Mouse (Mus musculus): ENCODE measurements at regions not wholly inside any gene's neighbourhood (a gene's known extent, or its start where the extent isn't known, plus 50 kb on each side); places are given as distances from the start of the nearest gene placed in this dataset.

DNA sequence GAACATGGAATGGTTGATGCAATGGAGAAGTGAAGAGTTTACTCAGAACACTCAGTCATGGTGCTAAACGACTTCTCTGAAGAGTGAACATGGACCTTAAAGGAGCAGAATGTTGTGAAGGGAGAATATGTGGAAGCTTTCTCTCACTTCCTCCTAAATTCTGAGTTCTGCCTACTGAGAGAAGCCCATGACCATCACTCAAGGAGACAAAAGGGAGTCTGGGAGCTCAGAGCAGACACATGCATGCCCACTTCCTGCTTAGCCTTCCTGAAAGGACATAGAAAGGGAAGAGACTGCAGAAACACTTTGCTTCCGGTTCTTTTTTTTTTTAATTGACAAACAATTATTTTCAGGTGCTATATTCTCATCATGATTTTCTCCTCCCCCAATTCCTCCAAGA is 166.1 kb upstream of the Prkcq start:
- no peak for TF ChIP-seq POLR2AphosphoS2 (IDR thresholded peaks at IDR 0.05; ENCODE audit: insufficient read length, low read depth)
- no peak for TF ChIP-seq POLR2A (IDR thresholded peaks at IDR 0.05; ENCODE audit: insufficient read length, low read depth)
- TF ChIP-seq MYOD1 (IDR thresholded peaks at IDR 0.05; ENCODE audit: control insufficient read depth in 1 of 3, insufficient read length in 2 of 3, low read depth in 2 of 3) = no peak
- no peak for TF ChIP-seq USF1 (IDR thresholded peaks at IDR 0.05; ENCODE audit: low read depth)
- no peak for TF ChIP-seq TCF3 (IDR thresholded peaks at IDR 0.05; ENCODE audit: insufficient read length, low read depth)
- no peak for TF ChIP-seq E2F4 (IDR thresholded peaks at IDR 0.05; ENCODE audit: insufficient read depth)
- TF ChIP-seq MAX (IDR thresholded peaks at IDR 0.05; ENCODE audit: low read depth) = no peak
- no peak for TF ChIP-seq TCF12 (IDR thresholded peaks at IDR 0.05; ENCODE audit: insufficient read depth, poor library complexity, severe bottlenecking)
